Mouse (Mus musculus): ENCODE results near the gene Rbm38.

DNA sequence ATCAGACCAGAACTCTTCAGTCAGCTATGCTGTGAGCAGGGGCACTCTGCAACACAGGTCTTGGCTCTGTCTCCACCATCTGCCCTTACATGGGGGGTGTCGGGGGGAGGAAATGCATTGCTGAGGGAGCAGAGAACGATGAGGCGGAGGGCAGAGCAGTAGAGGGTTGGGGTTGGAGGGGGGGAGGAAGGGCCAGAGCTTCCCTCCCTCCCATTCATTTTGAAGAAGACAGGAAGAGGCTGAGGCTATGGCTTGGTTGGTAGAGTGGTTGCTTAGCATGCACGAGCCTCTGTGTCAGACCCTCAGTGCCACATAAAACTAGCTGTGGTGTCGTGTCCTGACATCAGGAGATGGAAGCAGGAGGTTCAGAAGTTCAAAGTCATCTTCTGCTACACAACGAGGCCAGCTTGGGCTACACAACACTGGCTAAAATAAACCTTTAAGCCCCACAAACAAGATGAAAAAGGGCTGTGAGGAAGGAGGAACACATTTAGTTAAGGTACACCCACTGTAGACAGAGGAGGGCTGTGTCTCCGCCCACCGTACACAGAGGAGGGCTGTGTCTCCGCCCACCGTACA is 36.1 kb downstream of the Rbm38 start:
- TF ChIP-seq CTCF (IDR thresholded peaks at IDR 0.05; ENCODE audit: control insufficient read depth, insufficient read depth, low read length) (no peak), POLR2A (IDR thresholded peaks at IDR 0.05; ENCODE audit: borderline replicate concordance, control insufficient read depth, low read depth, low read length) (no peak)

All from bone marrow, adult 2 months (tissue).